Mouse (Mus musculus) cerebellum, adult 8-10 months (tissue): Measurements from ENCODE around the gene Scmh1.

ENCODE experiments used
- DNase-seq: peaks from one replicate; pipeline ENCODE4 v3.0.0; 2022

The Scmh1 gene

DNA sequence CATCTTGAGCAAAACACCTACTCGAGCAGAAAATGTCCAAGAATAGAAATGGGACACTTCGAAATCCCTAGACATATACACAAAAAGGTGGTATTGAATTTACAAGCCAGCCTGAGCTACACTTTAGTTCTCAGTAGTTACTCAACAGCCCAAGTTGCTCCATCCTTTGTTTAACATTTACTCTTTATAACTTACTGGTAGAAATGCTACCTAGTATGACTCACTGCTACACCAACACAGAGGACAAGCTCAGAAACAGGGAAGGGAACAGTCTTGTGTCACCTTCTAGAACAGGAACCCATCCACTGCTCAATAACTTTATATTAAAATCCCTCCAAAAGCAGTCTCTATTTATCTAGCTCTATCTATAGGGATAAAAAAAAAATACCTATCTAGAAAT is 160.6 kb downstream of the Scmh1 start:
- no peak for DNase-seq

- no peak for DNase-seq
Observed at GRCm38 (mm10) chr4:120568005-120568404, 162.9 kb downstream of the Scmh1 start.

GRCm38 (mm10) chr4:120569025-120569424 is 163.9 kb downstream of the Scmh1 start:
- peak; percentile 28 for DNase-seq

- peak; percentile 96 for DNase-seq
Observed at GRCm38 (mm10) chr4:120569486-120570437, 164.7 kb downstream of the Scmh1 start, which contains the start of gene Ctps. Gene Ctps (minus strand): TSS chr4:120570276.

DNA sequence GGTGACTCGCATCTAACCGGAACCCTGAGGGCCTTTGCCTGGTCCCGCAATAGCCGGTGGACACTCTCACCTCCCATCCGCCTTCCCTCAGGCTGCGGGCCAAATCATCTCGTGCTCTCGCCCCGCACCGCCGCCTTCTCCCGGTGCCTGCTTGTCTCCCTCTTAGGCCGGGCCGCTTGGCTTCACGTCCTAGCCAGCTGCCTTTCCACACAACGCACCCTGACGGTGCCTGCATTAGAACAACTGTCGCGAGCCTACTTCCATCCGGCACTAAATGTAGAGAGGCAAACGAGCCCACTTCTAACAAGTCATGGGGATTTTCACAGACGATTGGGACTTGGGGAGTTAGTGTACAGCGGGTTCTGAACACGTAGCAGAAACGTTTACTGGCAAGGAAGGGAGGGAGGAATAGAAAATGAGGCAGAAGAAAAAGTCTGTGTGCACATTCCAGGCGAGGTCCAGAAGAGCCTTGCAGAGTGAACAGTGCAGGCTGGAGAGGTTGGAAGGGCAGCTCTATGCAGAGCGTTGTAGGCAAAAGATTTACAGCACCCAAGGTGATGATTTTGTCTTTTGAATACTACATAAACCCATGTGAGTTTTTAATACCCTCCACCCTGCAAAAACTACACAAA is 165.5 kb downstream of the Scmh1 start:
- DNase-seq = no peak

DNA sequence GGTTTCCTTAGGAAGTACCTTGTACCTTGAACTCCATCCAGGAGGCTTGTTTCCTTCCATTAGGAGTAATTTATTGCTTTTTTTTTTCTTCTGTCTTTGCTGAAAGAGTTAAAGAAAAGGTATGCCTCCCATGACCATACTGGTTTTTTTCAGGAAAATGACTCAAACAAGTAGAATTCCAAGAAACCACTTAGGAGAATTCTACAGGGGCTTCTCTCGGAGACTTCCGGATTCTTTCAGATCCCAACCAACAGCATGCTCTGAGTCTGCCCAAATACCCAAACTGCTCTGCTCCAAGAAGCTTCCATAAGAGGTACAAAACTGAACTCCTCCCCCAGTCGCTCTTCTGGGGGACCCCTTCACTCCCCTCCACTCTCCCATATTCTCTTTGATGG is 166.0 kb downstream of the Scmh1 start:
- no peak for DNase-seq

DNA sequence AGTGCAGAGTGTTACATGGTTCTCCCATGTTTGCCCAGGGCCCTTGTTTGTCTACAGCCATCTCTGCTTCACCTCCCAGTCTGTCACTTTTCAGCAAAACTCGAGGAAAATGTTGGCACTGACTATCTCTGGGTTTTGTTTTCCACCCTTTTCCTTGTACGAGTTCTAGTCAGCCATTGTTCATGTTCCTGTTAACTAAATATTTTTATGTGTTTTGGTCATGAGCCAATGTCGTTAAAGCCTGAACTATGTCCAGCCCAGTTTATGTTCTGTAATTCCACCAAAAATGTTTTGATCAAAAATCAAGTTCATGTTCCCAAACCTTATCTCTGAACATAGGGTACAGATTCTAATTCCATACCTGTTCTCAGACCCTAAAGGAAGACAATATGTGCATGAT is 166.6 kb downstream of the Scmh1 start:
- no peak for DNase-seq
